Mouse (Mus musculus) kidney, embryonic 16.5 days (tissue): ENCODE measurements at regions not wholly inside any gene's neighbourhood (a gene's known extent, or its start where the extent isn't known, plus 50 kb on each side); places are given as distances from the start of the nearest gene placed in this dataset.

ENCODE experiments used
- ATAC-seq: fragments of 200-750 bp; cut with Nextera tagmentation; 2 replicates; pipeline ENCODE4 v1.8.0; 2017; ENCODE audit warnings: moderate TSS enrichment; ENCODE audit not compliant: low FRiP score, low TSS enrichment
- H3K27ac ChIP-seq: fragments of 300-500 bp; sonication (generic); 2 replicates; pipeline ENCODE4 v1.5.1; 2014; ENCODE audit warnings: low read length
- H3K27me3 ChIP-seq: fragments of 300-500 bp; sonication (generic); 2 replicates; pipeline ENCODE4 v1.6.1; 2014; ENCODE audit warnings: low read length, control low read depth, mixed read lengths; ENCODE audit not compliant: insufficient read depth
- H3K36me3 ChIP-seq: fragments of 300-500 bp; sonication (generic); 2 replicates; pipeline ENCODE4 v1.6.1; 2014; ENCODE audit warnings: low read length, control low read depth, mixed read lengths; ENCODE audit not compliant: insufficient read depth
- H3K4me1 ChIP-seq: fragments of 300-500 bp; sonication (generic); 2 replicates; pipeline ENCODE4 v1.6.1; 2014; ENCODE audit warnings: low read length, control low read depth, mixed read lengths; ENCODE audit not compliant: insufficient read depth
- H3K4me2 ChIP-seq: fragments of 300-500 bp; sonication (generic); replicated peaks from 2 replicates; pipeline ENCODE4 v1.6.1; 2014; ENCODE audit warnings: low read depth, low read length
- H3K4me3 ChIP-seq: fragments of 300-500 bp; sonication (generic); 2 replicates; pipeline ENCODE4 v1.5.1; 2014; ENCODE audit warnings: mild to moderate bottlenecking, low read length
- H3K9ac ChIP-seq: fragments of 300-500 bp; sonication (generic); replicated peaks from 2 replicates; pipeline ENCODE4 v1.6.1; 2014; ENCODE audit warnings: low read length
- H3K9me3 ChIP-seq: fragments of 300-500 bp; sonication (generic); 2 replicates; pipeline ENCODE4 v1.6.1; 2016; ENCODE audit warnings: low read length, control low read depth
- WGBS: fragments of 180-500 bp; shearing (Covaris S2); extraction: QIAGEN DNeasy Blood & Tissue Kit; methylation state at CpG from one replicate; pipeline ENCODE4 v1.1.7; 2014; 5-methylcytosine and 5-hydroxymethylcytosine counted together

DNA sequence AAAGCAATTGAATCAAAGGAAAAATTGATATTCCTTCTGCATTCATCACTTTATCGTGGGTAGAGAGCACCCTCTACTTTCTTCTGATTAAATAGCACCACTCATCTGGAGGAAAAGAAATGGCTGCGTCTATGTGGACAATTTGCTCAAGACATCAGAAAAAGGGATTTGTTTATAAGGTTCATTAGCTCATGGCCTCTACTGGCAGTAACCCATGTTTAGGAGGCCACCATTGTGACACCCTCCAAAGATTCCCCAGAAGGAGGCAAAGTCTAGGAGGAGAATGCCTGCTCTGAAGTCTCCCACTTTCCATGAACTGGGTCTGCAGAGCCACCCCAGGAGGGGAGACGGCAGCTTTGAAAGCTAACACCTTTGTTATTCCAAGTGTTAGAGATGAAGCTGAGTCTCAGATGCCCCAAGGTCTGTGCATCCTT is 147.2 kb upstream of the Plscr5 start:
- no peak overlapping the region for H3K4me3 ChIP-seq
- no peak overlapping the region for H3K4me2 ChIP-seq
- no peak overlapping the region for H3K9ac ChIP-seq
- 39% methylated on average over 3 of the region's 3 CpGs for WGBS
- no peaks in the 10 kb centered on the region for H3K36me3 ChIP-seq
- no peaks in the 10 kb centered on the region for H3K9me3 ChIP-seq
- no peaks in the 10 kb centered on the region for H3K4me1 ChIP-seq
- H3K27me3 ChIP-seq = no peaks in the 10 kb centered on the region
- no peak for ATAC-seq
- H3K27ac ChIP-seq = no peak overlapping the region

- H3K27ac ChIP-seq = no peak overlapping the region
- no peaks in the 10 kb centered on the region for H3K27me3 ChIP-seq
- no peak overlapping the region for H3K4me2 ChIP-seq
- no peaks in the 10 kb centered on the region for H3K9me3 ChIP-seq
- H3K4me1 ChIP-seq = no peaks in the 10 kb centered on the region
- H3K9ac ChIP-seq = no peak overlapping the region
- no peaks in the 10 kb centered on the region for H3K36me3 ChIP-seq
- H3K4me3 ChIP-seq = no peak overlapping the region
- ATAC-seq = no peak
- 82% methylated on average over 9 of the region's 9 CpGs for WGBS
These were observed 148.6 kb upstream of the Plscr5 start for GRCm38 (mm10) chr9:92044161-92044560.

DNA sequence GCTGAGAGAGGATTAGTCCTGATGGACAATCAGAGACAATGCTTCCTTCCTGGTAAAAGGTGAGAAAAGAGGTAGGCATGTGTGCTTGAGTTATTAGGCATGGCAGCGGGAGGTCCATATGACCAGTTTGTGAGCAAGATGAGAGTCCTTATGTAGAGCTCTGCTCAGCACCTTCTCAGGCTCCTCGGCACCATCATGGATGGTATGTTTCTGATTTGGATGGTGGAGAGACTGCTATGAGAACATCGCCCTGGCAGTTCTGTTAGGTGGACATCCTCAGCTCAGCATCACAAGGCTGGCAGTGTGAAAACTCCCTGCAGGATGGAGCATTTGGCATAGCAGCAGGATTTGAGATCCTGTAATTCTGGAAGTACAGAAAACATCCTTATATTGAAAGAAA is 176.2 kb upstream of the Plscr5 start:
- no peaks in the 10 kb centered on the region for H3K27me3 ChIP-seq
- H3K36me3 ChIP-seq = no peaks in the 10 kb centered on the region
- no peak overlapping the region for H3K27ac ChIP-seq
- 88% methylated on average over 3 of the region's 3 CpGs for WGBS
- no peak overlapping the region for H3K9ac ChIP-seq
- H3K4me3 ChIP-seq = no peak overlapping the region
- no peak for ATAC-seq
- H3K9me3 ChIP-seq = no peaks in the 10 kb centered on the region
- H3K4me2 ChIP-seq = no peak overlapping the region
- H3K4me1 ChIP-seq = no peaks in the 10 kb centered on the region

DNA sequence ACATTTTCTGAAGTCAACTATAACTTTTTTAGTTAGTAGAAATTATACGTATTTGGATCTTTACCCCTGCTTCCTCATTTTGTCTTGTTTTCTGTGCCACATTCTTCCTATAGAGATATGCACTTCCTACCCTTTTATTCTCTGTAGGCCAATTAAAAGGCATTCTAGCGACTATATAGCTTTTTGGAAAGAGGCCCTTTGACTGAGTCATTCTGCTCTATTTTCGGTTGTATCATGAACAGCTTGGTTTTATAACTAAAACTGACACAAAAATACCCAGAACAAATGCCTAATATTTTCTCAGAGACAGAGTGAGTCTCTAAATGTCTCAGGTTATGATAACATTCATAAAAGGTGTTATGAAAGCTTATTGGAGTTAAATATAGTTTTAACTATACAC is 176.8 kb upstream of the Plscr5 start:
- Histone ChIP-seq H3K9me3 (no peaks in the 10 kb centered on the region), H3K36me3 (no peaks in the 10 kb centered on the region), H3K4me1 (no peaks in the 10 kb centered on the region), H3K27ac (no peak overlapping the region), H3K27me3 (no peaks in the 10 kb centered on the region), H3K9ac (no peak overlapping the region), H3K4me2 (no peak overlapping the region), H3K4me3 (no peak overlapping the region)
- no peak for ATAC-seq
- 65% methylated on average over 3 of the region's 3 CpGs for WGBS

GRCm38 (mm10) chr9:91988240-91988639 is 204.5 kb upstream of the Plscr5 start:
- no peaks in the 10 kb centered on the region for H3K9me3 ChIP-seq
- H3K36me3 ChIP-seq = no peaks in the 10 kb centered on the region
- H3K4me2 ChIP-seq = no peak overlapping the region
- H3K27ac ChIP-seq = no peak overlapping the region
- H3K9ac ChIP-seq = no peak overlapping the region
- no peaks in the 10 kb centered on the region for H3K4me1 ChIP-seq
- no peak overlapping the region for H3K4me3 ChIP-seq
- ATAC-seq = peak; percentile 42; the same call in 1 of the 2 replicates
- no peaks in the 10 kb centered on the region for H3K27me3 ChIP-seq
- WGBS = 20% methylated on average over 2 of the region's 2 CpGs

DNA sequence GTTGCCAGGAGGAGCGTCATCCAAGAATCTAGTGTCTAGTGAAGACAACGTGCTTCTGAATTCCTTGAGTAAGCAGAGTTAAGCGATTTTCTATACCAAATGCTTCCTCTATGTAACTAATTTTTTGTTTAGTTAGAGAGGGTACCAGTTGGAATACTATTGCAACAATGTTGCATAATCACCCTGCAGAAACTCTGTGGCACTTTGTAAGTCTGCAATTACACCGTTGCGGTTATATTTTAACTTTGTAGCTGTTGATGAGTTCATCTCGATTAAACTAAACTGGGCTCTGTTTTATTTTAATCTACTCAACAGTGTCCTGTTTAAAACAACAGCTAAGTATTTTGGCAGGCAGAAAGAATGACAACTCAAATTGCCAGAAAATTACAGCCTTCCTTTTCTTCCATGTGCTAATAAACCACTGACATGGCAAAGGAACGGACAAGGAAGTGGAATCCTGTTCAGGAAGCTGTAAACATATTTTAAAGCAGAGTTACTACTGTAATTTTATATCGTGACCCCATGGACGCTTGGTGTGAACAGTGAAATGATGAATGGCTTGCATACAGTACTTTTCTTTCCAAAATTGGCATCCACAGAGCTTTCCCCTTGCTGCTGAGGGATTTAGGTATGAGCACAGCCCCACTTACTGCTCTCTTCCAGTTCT is 210.6 kb upstream of the Plscr5 start:
- Histone ChIP-seq H3K4me3 (no peak overlapping the region), H3K4me1 (no peaks in the 10 kb centered on the region), H3K27ac (no peak overlapping the region), H3K27me3 (no peaks in the 10 kb centered on the region), H3K9ac (no peak overlapping the region), H3K36me3 (no peaks in the 10 kb centered on the region), H3K4me2 (no peak overlapping the region), H3K9me3 (no peaks in the 10 kb centered on the region)
- ATAC-seq = peak; percentile 59; the same call in 1 of the 2 replicates
- 48% methylated on average over 9 of the region's 9 CpGs for WGBS

DNA sequence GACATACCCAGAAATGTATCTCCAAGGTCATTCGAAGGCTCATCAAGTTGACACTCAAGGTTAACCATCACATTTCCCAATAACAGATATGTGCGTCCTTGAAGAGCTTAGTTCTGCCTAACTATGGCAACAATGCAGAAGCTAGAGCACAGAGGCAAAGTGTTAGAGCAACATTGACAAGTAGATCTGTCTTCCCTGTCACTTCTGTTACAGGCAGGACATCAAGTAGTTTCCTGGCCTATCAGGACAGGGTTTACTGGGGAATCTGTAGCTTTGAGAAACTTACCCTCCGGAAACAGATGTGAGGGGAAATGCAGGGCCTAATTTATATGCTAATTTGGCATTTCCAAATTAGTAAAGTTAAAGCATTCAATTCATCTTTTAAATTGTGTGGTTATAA is 211.2 kb upstream of the Plscr5 start:
- no peaks in the 10 kb centered on the region for H3K27me3 ChIP-seq

DNA sequence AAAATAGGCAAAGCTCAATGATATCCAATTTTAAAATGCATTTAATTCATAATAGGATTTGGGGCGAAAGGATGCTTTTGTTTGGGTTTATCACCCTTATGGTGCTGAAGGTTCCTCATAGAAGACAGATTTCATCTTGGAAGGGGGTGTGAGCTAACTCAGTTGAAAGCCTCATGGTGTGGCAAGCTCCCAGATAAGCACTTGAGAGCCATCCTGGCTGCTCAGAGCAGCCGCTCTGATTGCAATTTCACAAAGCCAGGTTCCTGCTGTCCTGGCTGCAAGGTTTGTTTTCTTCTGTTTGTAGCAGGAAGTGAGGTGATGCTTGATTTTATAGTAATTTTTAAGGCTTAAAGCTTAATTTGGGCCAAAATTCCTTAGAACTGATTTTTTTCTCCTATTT is 228.7 kb upstream of the Plscr5 start:
- H3K4me2 ChIP-seq = no peak overlapping the region
- no peak overlapping the region for H3K27ac ChIP-seq
- H3K27me3 ChIP-seq = no peaks in the 10 kb centered on the region
- no peak overlapping the region for H3K4me3 ChIP-seq
- WGBS = 67% methylated on average over 2 of the region's 2 CpGs
- H3K9ac ChIP-seq = no peak overlapping the region
- no peak for ATAC-seq
- H3K4me1 ChIP-seq = no peaks in the 10 kb centered on the region
- no peaks in the 10 kb centered on the region for H3K36me3 ChIP-seq
- H3K9me3 ChIP-seq = no peaks in the 10 kb centered on the region

More for the DNA sequence above, 211.2 kb upstream of the Plscr5 start:
- Histone ChIP-seq H3K4me3 (no peak overlapping the region), H3K27ac (no peak overlapping the region), H3K36me3 (no peaks in the 10 kb centered on the region), H3K4me1 (no peaks in the 10 kb centered on the region), H3K4me2 (no peak overlapping the region), H3K9ac (no peak overlapping the region), H3K9me3 (no peaks in the 10 kb centered on the region)
- 82% methylated on average over 3 of the region's 3 CpGs for WGBS
- no peak for ATAC-seq

DNA sequence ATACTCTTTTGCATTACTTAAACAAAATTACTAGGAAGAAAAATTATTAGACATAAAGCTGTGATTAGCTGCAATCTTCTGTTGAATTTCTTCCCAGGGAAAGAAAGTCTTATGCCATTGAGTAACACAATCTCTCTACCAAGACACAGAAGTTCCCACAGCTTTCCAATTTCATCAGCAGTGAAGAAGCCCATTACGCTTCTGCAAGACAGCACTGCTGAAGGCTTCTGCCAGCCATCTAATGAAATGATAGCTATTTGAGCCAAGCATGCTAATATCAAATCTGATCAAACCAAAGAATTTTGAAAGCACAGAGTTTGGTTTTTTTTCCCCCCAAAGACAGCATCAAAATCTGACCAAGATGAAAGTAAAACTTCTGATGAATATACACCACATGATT is 230.0 kb upstream of the Plscr5 start:
- H3K9ac ChIP-seq = no peak overlapping the region
- H3K4me1 ChIP-seq = no peaks in the 10 kb centered on the region
- H3K36me3 ChIP-seq = no peaks in the 10 kb centered on the region
- no peak for ATAC-seq
- no peak overlapping the region for H3K4me2 ChIP-seq
- H3K9me3 ChIP-seq = no peaks in the 10 kb centered on the region
- no peak overlapping the region for H3K4me3 ChIP-seq
- no peaks in the 10 kb centered on the region for H3K27me3 ChIP-seq
- WGBS = 78% methylated on average over 1 of the region's 1 CpGs
- no peak overlapping the region for H3K27ac ChIP-seq

- H3K4me2 ChIP-seq = no peak overlapping the region
- no peak overlapping the region for H3K27ac ChIP-seq
- 74% methylated on average over 1 of the region's 1 CpGs for WGBS
- no peak overlapping the region for H3K9ac ChIP-seq
- H3K4me1 ChIP-seq = no peaks in the 10 kb centered on the region
- no peak for ATAC-seq
- no peak overlapping the region for H3K4me3 ChIP-seq
- H3K36me3 ChIP-seq = no peaks in the 10 kb centered on the region
- H3K9me3 ChIP-seq = no peaks in the 10 kb centered on the region
- H3K27me3 ChIP-seq = no peaks in the 10 kb centered on the region
These were observed 231.1 kb upstream of the Plscr5 start for GRCm38 (mm10) chr9:91961666-91962065.
